In the genomic region with DNA sequence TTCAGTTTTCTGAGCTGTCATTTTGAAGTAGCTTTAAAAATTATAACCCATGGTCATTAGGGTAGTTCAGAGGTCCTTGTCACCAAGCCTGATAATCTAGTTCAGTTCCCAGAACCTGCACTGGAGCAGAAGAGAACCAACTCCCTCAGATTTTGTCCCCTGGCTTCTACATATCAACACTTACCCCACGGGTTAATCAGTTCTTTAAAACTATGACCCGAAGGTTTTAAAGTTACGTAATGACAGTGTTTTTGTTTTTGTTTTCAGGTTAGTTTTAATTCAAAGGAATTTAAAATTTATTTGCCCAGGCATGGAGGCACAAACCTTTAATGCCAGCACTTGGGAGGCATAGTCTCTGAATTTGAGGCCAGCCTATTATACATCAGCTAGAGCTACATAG, we compare ENCODE assay signal across 17 mouse cellular contexts.
"Had no signal": no experiment of that assay in that cellular context is flagged by ENCODE, and none has a peak within 500 bp of the region (broad histone marks: within the 10 kb centered on the region; RNA-seq: fewer than 3 reads in every experiment).

No protein-coding gene starts in this region.

- H3K36me3 ChIP-seq: lung, embryonic 15.5 days; midbrain, embryonic 15.5 days; neural tube, embryonic 12.5 days; stomach, embryonic 15.5 days had no signal

- H3K4me2 ChIP-seq: lung, embryonic 15.5 days; midbrain, embryonic 11.5 days; midbrain, embryonic 13.5 days; midbrain, embryonic 15.5 days; neural tube, embryonic 12.5 days; stomach, embryonic 15.5 days had no signal

- DNase-seq: lung, adult 2 months; lung, postnatal 14 days; lung, postnatal 36 days; right cerebral cortex, postnatal 14 days; thymus, adult 2 months; thymus, postnatal 25 days; thymus, postnatal 4 days had no signal

- H3K9me3 ChIP-seq: lung, embryonic 15.5 days; megakaryocyte, embryonic 14.5 days; midbrain, embryonic 13.5 days; midbrain, embryonic 15.5 days; neural tube, embryonic 12.5 days; stomach, embryonic 15.5 days had no signal

- H3K27me3 ChIP-seq: lung, embryonic 15.5 days; megakaryocyte, embryonic 14.5 days; midbrain, embryonic 13.5 days; midbrain, embryonic 15.5 days; neural tube, embryonic 12.5 days; stomach, embryonic 15.5 days had no signal

- H3K27ac ChIP-seq: lung, embryonic 15.5 days; macrophage; midbrain, embryonic 13.5 days; midbrain, embryonic 15.5 days; neural tube, embryonic 12.5 days; stomach, embryonic 15.5 days; stomach, postnatal 0 days had no signal

- H3K4me1 ChIP-seq: lung, embryonic 15.5 days; midbrain, embryonic 13.5 days; midbrain, embryonic 15.5 days; neural tube, embryonic 12.5 days; stomach, embryonic 15.5 days had no signal

- H3K4me3 ChIP-seq: lung, embryonic 15.5 days; midbrain, embryonic 13.5 days; midbrain, embryonic 15.5 days; neural tube, embryonic 12.5 days; stomach, embryonic 15.5 days had no signal

- ATAC-seq: lung, postnatal 0 days; midbrain, embryonic 13.5 days; midbrain, embryonic 15.5 days had no signal

- H3K9ac ChIP-seq: lung, embryonic 15.5 days; midbrain, embryonic 13.5 days; midbrain, embryonic 15.5 days; neural tube, embryonic 12.5 days; stomach, embryonic 15.5 days had no signal
